Mouse (Mus musculus): ENCODE results near the gene Zfp658.

DNA sequence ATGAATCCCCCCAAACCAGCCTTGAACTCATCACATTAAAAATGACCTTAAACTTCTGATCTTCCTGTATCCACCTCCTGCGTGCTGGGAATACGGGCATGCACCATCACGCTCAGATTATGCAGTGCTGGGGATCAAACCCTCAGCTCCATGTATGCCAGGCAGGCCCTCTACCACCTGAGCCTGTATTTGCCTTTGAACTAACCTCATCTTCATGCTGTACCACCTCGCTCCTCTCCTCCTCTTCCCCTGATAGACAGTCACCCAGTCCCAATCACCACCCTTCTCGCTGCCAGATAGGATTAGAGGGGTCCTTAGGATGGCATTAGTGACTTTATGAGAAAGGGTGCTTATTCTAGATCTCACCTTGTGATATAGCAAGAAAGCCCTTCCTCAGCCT is 47.0 kb upstream of the Zfp658 start:
- TF ChIP-seq CTCF (IDR thresholded peaks at IDR 0.05; ENCODE audit: low read depth, low read length), result no peak
- no peak for TF ChIP-seq GATA1 (IDR thresholded peaks at IDR 0.05; ENCODE audit: borderline replicate concordance, low read length)
